Mouse (Mus musculus) granulocyte monocyte progenitor cell, adult 5-6 weeks (primary cell): ENCODE measurements around the gene Efhb. TPM values are rescaled to one million over a fixed set of nuclear protein-coding genes. Genes with fewer than 3 reads are reported as not detected.

Source experiments
- ATAC-seq: replicated peaks from 2 replicates; pipeline ENCODE4 v1.8.0; 2016; ENCODE audit warnings: mild to moderate bottlenecking, moderate TSS enrichment, inconsistent platforms; ENCODE audit not compliant: poor library complexity, severe bottlenecking
- total RNA-seq, 2 experiments: library from RNA; stranded (forward) in 1 of 2; stranded (reverse) in 1 of 2; fragments of 200-712, 200-1000 nt in 1 of 2; fragments of >200 nt in 1 of 2; fragmentation: Nextera tagmentation in 1 of 2; gene quantifications; 2 replicates each; pipeline ENCODE4 v1.2.3; 2014 to 2017

The Efhb gene
- total RNA-seq (2014; fragmentation: Nextera tagmentation) (not detected in 2 replicates), total RNA-seq (2017) (not detected in 2 replicates)

- peak; percentile 98 for ATAC-seq
Measured at GRCm38 (mm10) chr17:53462603-53463495, at the start of gene Efhb. Gene Efhb (minus strand): TSS chr17:53463321.

- ATAC-seq = peak; percentile 58; the same call in 1 of the 2 replicates
Measured at GRCm38 (mm10) chr17:53512311-53512951, 49.3 kb upstream of the Efhb start.

GRCm38 (mm10) chr17:53502966-53503365 lies 39.8 kb upstream of the Efhb start:
- no peak for ATAC-seq

GRCm38 (mm10) chr17:53489007-53489378 lies 25.9 kb upstream of the Efhb start:
- no peak for ATAC-seq

- ATAC-seq = peak; percentile 98
Measured at GRCm38 (mm10) chr17:53488291-53489006, 25.3 kb upstream of the Efhb start.

GRCm38 (mm10) chr17:53480433-53480832 lies 17.3 kb upstream of the Efhb start:
- no peak for ATAC-seq

- peak; percentile 20 for ATAC-seq
Measured at GRCm38 (mm10) chr17:53479604-53480041, 16.5 kb upstream of the Efhb start.

GRCm38 (mm10) chr17:53478858-53479603 lies 15.9 kb upstream of the Efhb start, which contains the start of gene Rab5a:
Gene Rab5a (plus strand): TSS chr17:53479234.
- ATAC-seq = peak; percentile 83

GRCm38 (mm10) chr17:53478066-53478857 lies 15.1 kb upstream of the Efhb start:
- no peak; the same call in 1 of the 2 replicates for ATAC-seq

GRCm38 (mm10) chr17:53468697-53469096 lies 5.6 kb upstream of the Efhb start:
- peak; percentile 68 for ATAC-seq

GRCm38 (mm10) chr17:53465569-53465968 lies 2.4 kb upstream of the Efhb start:
- peak; percentile 40 for ATAC-seq

- ATAC-seq = no peak
Measured at GRCm38 (mm10) chr17:53463496-53463840, 347 bp upstream of the Efhb start.

GRCm38 (mm10) chr17:53456742-53457141 lies 6.4 kb downstream of the Efhb start:
- no peak for ATAC-seq

- ATAC-seq = no peak
Measured at GRCm38 (mm10) chr17:53456152-53456551, 7.0 kb downstream of the Efhb start.

- ATAC-seq = peak; percentile 63
Measured at GRCm38 (mm10) chr17:53402689-53403306, 60.3 kb downstream of the Efhb start.

GRCm38 (mm10) chr17:53393201-53393600 lies 69.9 kb downstream of the Efhb start:
- no peak for ATAC-seq

GRCm38 (mm10) chr17:53389507-53389906 lies 73.6 kb downstream of the Efhb start:
- peak; percentile 72 for ATAC-seq

- ATAC-seq = 0 out of 2 replicates have a peak, but pooled peaks have one; percentile 22
Measured at GRCm38 (mm10) chr17:53387581-53388473, 75.3 kb downstream of the Efhb start.
